Mouse (Mus musculus) thymus, postnatal 4 days (tissue): Measurements from ENCODE around the gene Gm10961.

ENCODE experiments used
- DNase-seq: peaks from one replicate; pipeline ENCODE4 v3.0.0; 2021

Gene Gm10961

DNA sequence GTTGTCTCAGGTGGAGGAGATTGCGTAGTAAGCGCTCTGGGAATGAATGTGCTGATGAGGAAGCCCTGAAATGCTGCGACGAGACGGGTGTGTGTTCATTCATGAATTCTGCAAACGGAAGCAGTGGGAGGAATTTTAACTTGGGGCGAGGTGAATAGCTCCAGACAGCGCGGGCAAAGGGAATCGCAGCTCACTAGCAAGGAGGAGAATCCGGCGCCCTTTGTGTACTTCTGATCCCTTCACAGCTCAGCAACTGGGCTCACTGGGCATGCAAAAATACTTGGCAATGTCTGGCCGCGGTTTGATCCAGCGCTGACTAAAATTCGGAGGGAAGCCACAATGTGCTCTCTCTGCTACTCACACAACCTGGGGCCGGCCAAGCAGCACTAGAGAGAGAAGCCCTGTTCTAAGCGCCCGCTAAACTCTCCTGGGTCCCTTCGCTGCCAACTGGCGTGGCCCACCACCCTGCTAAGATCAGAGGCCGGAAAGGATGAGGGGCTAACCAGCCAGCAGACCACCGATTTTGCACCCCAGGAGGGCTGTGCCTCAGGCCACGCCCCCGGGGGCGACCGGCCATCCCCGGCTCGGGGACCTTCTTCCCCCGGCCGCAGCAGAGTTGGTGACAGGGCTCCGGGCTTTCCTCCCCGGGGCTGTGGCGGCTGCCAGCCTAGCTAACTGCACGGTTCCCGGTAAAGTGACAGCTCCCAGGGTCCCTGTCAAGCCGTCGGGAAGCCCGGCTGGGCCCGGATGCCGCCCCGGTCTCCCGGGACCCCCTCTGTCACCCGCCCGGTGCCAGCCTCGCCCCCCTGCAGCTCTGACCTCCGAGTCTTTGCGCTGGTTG is at the start of gene Gm10961:
TSS of gene Gm10961 (plus strand) at position 641 of the 841 bp plus-strand sequence.
- no peak for DNase-seq

DNA sequence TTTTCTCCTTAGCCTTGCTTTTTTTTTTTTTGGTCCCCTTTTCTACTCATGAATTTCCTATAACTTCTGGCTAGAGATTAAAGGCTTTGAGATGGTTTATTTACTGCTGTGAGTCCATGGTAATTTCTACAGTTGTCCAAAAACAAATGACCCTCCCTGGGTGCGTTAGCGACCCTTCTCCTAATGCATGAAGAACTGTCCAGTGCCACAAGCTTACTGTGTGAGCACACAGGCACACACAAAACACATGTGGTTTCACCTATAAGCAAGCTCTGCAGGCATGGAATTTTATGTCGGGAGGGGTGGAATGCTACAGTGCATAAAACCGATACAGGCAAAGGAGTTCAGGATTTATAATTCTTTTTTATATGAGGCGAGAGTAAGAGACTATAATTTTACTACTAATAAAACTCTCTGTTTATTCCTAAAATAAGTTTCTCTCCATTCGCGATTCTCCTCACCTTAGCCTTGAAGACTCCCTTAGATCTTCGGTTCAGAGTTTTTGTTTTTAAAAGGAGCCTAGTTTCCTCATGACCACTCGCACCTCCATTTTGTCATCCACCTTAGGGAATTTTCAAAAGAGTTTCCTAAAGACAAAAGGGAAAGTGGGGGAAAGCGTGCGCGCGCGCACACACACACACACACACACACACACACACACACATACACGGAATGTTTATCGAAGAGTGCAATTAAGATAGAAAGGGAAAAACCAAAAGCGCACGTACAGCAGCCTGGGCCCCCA is 48.8 kb upstream of the Gm10961 start:
- DNase-seq: no peak

DNA sequence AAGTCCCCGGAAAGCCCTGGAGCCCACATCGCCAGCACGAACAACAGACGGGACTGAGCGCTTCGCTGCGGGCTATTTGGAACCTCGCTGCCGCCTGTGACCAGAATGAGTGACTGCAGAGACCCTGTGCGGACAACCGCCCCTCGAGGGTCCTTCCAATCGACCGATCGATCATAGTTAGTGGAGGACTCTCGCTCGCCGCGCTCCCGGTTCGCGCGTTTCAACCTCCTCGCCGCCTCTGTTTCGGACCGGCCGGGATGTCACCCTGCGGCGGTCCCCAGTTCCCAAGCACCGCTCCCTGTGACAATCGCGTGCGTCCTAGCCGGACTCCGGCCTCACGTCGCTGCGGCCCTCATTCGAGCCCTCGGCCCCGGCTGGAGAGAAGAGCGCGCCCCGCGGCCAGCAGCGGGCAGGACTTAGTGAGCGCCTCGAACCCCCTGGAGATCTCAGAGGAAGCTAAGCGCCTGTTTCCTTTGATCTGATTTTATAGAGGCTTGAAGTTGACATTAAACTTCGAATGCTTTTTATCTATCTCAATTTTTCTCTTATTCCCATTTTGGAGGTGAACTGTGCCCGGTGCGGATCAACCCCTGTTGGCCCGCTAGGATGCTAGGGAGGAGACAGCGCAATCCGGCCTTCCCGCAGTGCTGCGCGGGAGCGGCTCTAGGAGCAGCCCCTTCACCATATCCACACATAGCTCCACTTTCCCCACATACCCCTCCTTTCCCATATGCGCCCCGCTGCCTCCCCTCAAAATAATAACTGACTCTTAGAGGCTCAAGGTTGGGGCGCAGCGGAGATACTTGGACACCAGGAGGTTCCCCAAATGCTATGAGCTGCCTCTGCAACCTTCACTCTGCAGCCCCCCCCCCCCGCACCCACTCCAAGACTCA is 48.0 kb upstream of the Gm10961 start:
- DNase-seq: no peak

DNA sequence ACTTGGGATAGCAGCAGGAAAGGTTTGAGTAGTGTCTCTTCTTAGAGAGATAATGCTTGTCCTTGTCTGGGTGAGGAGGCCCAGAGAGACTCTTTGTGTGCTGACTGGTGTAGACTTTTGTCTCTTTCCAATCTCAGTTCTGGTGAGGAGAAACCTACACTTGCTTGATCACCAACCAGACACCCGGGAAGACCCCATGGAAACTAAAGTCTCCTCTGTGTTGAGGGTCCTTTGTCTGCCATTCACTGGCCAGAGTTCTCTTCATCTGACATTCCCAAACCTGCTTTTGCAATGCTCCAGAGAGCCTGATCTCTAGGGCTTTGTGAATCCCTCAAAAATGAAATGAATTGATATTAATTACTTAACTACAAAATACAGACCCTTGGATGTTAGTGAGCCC is 47.2 kb upstream of the Gm10961 start:
- no peak for DNase-seq

DNA sequence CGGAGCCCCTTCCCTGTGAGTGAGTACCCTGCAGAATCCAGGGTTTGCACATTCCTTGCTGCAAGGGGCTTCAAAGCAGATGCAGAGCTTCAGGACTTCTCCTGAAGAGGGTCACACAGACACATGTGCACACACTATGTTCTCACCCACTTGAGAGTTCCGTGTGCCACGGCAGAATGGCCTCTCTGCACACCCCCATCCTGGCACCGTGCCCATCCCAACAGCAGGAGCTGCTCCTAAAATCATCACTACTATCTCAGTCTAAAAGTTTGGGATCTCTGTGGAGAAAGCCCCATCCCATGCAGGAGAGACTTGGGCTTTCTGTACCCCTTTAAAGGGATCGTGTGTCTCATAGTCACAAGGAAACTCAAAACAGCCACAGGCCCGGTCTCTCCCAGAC is 44.6 kb upstream of the Gm10961 start:
- DNase-seq: no peak

DNA sequence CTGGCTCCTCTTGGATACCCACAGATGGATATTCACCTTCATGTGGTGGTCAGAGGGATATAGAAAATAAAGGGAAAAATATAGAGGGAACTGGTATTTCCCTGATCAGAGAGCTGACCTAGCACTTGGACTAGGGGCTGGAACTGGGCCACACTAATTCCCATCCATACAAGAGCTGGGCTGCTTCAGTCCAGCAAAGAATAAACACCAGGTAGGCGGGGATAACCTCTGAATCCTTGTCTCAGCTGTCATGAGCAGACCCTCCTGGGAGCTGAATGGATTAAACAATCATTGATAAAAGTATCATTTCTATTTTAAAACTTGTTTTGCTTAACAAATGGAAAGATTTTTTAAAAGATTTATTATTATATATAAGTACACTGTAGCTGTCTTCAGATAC is 39.5 kb upstream of the Gm10961 start:
- DNase-seq: no peak

DNA sequence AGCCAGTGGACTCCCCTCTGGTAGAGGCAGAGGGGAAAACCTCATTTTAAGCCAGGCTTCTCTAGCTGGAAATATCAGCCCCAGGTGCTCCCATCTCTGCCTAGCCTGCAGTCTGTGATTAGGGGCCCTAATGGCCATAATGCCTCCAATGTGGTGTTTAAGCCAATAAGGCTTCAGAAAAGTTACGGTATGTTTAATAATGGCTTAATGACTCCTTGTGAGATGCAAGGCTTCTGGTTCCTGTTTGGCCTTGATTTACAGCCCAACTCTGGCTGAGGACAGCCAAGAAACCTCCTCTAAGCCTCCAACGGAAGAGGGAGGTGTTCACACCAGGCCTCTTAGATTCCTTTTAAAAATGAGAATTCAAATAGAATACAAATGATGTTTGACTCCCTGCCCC is 37.5 kb upstream of the Gm10961 start:
- no peak for DNase-seq

DNA sequence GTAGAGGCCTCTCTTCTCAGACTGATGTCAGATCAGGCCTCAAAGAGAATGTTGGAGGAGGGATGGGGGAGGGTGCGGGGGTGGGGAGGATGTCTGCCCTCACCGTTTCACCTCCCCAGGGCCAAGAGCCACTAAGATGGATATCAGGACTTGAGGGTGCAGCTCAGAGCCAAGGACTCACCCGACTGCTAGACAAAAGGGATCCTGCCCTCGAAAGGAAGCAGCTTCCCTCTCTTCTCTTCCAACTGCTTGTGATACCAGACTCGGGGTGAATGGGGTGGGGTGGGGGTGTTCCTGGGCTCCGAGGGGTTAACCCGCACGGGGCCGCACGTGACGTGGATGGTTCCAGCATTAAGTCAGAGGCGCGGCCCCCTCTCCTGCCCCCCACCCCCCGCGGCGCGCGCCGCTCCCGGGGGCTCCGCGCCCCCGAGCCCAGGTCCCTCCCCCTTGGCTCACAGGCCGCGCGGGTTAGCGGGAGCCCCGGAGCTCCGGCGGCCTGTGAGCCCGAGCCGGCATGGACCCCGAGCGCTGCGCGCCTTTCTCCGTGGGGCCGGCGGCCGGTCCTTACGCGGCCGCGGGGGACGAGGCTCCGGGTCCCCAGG is 36.4 kb upstream of the Gm10961 start, which contains the start of gene Alx3:
TSS of gene Alx3 (plus strand) at position 370 of the 602 bp plus-strand sequence.
- no peak for DNase-seq

DNA sequence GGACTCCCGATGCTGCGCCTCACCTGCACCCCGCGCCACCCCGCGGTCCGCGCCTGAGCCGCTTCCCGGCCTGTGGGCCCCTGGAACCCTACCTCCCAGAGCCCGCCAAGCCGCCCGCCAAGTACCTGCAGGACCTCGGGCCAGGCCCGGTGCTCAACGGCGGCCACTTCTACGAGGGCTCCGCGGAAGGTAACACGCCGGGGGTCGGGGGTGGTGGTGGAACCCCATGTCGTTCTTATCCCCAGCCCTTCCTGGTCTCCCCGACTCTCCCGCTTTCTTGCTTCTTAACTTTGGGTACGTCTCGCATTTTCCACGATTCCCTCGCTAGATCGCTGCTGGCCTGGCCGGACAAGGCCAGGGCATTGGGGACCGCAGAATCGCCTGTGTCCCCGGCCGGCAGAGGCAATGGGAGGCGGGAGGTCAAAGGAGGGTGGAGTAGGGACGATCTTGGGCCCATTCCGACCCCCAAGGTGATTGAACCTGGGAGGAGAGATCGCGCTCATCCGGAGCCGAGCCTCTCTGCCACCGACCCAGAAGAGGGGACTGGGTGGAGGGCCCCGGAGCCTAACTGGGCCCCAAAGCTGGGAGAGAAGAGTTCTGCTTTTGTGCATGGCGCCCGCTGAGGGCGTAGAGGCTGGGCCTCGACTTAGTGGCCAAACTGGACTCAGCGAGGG is 35.7 kb upstream of the Gm10961 start:
- DNase-seq: peak; percentile 27

DNA sequence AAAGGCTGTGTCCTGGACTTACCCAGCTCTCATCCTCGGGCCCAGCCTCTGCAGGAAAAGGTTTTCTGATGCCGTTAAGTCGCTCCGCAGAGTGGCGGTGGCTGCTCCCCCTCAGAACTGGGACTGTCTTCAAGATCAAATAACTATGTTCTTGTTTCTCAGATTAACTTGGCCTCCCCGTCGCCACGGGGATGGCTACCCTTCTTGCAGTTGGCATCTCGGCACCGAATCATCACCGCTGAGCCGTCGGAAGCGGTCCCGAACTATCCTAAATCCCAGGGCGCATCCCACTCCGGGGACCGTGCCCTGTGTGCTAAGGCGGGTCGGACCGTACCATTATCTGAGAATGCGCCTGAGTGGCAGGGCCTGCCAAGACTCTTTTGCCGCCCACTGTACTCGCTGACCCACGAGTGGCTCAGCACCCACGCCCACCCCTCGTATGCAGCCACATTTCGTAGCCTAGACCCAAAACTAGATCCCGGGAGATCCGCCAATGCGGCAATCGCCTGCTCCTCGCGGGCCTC is 35.1 kb upstream of the Gm10961 start:
- DNase-seq: no peak

DNA sequence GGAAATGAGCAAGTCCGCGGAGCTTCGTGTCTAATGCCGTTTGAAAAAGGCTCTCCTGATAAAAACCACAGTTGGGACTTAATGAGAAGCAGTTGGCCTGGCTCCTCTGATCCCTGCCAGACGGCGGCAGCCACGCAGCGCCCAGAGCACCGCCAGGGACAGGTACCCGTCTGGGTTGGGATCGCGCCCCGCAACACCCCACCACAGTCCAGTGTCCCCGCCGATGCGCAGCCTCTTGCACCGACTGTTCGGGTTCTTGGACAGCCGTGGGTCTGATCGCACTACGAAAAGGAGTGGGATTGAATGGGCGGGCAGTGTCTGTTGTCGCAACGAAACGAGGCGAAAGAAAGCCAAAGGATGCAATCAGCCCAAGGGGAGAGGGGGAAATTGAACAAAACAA is 34.6 kb upstream of the Gm10961 start:
- DNase-seq: no peak

DNA sequence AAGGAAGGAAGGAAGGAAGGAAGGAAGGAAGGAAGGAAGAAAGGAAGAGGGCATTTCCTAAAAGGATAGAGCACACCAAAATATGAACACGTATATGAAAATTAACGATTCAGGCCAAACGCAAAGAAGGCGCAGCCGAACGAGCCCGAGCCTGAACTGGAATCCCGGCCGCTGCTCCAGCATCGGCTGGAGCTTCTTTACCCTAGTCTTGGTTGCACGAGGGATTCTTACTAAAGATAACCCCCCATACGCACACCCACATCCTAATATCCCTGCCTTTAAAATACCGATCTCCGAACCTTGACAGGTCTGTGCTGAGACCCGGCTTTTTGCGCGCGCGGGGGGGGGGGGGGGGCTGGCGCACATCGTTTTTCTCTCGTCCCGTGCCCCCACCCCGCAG is 34.0 kb upstream of the Gm10961 start:
- DNase-seq: no peak

DNA sequence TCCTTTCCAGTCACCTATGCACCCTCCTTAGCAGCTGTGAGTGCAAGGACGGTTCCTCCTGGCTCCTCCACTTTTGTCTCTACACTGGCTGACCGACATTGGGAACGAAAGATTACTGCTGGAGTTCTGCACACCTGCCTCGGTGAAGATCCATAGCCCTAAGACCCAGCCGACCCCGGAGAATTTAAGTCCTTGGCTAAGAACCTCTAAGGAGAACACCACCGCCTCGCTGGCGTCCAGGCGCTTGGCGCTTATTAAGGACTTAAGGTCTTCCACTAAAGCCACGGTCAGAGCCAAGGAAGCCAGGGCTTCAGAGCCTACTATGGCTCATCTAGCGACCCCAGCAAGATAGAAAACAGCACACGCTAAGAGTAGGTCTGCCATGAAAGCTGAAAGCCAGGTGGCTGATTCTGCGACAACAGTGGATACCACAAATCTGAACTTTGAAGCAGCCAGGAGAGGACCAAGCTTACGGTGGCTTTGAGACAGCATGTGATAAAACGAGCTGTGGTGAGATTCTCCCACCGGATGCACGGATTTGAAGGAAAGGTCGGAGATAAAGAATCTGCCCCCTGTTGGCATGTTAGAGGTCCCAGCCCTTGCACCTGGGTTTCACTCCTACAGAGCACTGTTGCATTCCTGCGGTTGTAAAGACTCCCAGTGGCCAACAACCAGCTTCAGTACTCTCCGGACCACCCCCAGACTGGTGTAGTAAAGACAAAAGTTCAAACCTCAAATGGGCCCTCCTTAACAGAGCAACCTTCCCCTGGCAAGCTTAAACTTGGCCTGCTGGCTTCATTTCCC is 33.3 kb upstream of the Gm10961 start:
- no peak for DNase-seq

DNA sequence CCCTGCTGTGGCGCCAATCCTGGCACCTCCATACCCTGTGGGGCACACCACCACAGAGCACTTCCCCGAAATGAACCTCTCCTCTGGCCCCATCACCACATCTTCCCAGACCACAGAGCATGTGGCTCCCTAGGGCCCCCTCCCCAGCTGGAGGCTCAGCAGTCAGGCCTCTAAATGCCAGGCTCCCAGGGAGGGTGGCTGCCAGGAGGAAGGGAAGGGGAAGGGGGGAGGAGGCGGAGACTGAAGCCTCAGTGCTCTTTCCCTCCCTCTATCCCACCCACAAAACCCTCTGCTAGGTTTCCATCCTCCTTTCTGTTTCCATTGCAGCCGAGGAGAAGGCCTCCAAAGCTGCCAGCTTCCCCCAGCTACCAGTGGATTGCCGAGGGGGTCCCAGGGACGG is 31.0 kb upstream of the Gm10961 start:
- DNase-seq: no peak

DNA sequence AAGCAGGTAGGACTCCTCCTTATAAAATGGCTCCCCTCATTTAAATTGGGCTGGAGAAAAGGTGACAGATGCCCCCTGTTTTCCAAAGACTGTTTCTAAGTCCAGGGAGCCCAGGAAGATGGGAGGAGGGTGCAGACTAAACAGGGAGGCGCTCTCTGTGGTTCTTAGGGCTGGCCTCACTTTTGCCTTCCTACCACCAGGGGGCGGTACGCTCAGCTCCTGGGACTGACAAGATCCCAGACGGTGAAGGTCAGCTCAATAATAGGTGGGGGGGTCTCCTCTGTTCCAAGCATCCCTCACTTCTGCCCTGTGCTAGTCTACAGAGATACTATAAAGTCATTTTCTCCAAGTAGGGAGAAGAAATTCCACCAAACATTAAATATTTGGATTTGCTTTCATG is 25.8 kb upstream of the Gm10961 start:
- peak; percentile 77 for DNase-seq

DNA sequence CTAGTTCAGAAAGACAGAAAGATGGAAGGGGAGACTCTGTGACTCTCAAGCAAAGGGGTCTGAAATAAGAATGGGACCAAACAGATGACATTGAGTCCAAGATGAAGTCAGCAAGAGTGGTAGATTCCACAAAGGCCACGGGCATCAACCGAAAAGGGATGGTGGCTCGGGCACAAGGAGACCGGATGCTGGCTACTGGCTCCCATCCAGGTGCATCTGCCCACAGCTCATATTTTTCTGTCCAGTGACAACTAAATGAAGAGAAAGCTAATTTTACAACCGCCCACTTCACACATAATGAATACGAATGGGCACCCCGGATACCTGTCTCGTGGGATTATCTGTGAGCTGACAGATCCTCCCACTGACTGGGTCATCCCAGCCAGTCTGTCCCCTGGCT is 23.9 kb upstream of the Gm10961 start:
- no peak for DNase-seq

DNA sequence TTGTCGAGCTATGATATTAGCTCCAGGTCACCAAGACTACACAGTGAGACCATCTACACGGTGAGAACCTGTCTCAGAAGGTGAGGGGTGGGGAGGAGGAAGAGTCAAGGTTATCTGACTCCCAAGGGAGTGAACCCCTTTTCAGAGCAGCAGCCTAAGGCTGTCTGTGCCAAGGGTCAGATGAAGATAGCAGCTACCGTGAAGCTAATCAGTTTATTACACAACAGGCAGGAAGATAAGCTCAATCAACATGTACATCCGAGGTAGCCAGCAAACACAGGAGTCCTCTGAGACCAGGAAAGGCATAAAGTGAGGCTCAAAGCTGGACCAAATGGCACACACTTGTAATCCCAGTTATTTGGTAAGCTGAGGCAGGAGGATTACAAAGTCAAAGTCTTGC is 22.3 kb upstream of the Gm10961 start:
- no peak for DNase-seq

DNA sequence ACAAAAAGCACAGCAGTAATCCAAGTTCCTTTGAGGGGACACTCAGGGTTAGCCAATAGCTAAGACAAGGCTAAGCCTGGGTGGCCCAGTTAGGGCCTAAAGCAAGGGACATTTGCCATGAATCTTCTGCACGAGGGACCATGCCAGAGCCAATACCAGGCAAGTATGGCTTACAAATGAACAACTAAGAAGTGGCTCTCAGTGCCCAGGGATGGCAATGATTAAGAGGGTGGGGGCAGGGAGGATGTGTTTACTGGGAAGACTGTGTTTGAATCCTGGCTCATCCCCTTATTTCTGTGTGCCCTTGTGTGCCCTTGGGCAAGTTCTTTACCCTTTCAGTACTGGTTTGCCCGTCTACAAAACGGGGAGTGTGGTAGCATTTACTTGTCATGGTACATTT is 21.7 kb upstream of the Gm10961 start:
- DNase-seq: no peak

DNA sequence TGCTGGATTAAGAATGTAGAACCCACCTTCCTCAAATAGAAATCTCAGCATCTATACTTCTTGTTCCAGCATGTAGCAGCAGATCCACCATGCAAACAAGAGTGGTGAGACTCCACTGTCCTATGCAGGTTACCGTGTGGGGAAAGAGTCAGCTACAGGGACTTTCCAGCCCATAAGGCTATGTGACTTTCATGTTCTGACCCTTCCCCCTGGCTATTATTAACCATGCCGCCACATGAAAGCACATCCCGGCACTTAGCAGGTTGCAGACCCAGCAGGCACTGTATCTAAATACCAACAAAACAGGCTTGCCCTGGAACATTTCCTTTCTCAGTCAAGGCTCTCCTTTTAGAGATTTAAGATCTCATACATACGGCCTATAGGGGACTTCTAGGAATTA is 19.7 kb upstream of the Gm10961 start:
- no peak for DNase-seq

DNA sequence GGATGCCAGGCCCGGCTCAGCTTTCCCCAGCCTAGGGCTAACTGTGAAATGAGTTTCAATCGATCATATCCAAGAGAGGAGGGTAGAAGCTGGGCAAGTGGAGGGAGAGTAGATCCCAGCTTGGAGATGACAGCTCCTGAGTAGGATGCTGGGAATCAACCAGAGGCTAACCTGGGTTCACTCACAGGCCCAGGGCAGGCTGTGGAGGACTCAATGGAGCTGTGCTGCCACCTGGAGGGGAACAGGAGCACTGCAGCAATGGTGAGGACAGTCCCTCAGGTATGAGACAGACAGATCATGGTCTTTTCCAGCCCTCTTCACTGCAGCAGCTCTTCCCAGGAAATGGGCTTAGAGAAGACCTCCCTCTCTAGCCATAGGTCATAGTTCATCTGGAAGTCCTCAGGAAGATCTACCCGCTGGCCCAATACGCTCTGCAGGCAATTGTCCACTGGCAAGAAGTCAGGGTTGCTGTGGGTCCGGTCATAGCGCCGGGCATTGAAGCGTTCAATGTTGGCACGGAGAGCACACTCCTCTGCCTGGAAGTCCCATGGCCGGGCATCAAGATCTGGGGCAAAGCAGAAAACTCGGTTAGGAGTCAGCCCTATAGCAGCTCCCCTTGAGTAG is 18.1 kb upstream of the Gm10961 start:
- peak; percentile 84 for DNase-seq

DNA sequence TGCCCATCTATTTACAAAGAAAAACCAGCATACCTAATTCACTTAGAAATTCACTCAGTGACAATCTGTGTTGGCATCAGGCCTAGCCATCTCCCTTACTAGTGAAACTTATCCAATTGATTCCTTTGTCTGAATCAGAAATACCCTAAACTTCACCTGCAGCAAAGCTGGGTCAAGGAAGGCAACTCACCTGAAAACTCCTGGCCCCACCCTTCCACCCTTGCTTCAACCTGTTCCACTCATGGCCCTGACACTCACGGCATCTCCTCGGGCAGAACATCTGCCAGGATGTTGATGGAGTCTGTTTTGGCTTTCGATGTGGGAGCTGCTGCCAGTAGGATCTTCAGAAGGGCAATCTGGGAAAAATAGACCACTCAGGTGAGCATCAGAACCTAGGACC is 13.3 kb upstream of the Gm10961 start:
- no peak for DNase-seq
